Mouse (Mus musculus) NIH3T3 (cell line): ENCODE results near the gene Olfr461.
A peak's percentile ranks its signal among the peaks of the same experiment; 100 is the strongest.
"Not testable (repeated sequence)": the region's sequence is repeated elsewhere in the genome, so short reads cannot be mapped to it uniquely, and the experiment has no call there.

Source experiments
- DNase-seq: peaks from one replicate; pipeline ENCODE4 v3.0.0-alpha.2; 2012; ENCODE audit warnings: low read depth

Olfr461 gene

DNA sequence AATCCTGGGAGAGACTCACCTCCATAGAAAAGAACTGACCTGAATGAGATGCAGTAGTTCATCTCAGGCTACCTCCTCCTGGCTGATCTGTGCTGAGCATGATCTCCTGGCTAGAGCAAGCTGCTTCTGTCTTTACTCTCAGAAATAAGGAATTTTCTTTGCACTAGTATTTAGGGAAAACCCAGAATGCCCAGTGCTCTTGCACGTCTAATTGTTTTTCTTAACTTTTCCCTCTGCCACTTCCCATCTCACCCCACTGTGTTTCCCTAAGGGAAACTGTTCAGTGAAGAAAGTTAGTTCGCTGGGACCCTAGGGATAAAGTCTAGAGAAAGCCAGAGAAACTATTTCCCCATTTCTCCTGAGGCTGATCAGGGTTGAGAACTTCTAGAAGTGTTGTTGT is at the start of gene Olfr461:
TSS of gene Olfr461 (minus strand) at position 101 of the 400 bp plus-strand sequence.
- DNase-seq, result no peak

GRCm38 (mm10) chr6:40598546-40598945 is 43.7 kb upstream of the Olfr461 start:
- not testable (repeated sequence) for DNase-seq

DNA sequence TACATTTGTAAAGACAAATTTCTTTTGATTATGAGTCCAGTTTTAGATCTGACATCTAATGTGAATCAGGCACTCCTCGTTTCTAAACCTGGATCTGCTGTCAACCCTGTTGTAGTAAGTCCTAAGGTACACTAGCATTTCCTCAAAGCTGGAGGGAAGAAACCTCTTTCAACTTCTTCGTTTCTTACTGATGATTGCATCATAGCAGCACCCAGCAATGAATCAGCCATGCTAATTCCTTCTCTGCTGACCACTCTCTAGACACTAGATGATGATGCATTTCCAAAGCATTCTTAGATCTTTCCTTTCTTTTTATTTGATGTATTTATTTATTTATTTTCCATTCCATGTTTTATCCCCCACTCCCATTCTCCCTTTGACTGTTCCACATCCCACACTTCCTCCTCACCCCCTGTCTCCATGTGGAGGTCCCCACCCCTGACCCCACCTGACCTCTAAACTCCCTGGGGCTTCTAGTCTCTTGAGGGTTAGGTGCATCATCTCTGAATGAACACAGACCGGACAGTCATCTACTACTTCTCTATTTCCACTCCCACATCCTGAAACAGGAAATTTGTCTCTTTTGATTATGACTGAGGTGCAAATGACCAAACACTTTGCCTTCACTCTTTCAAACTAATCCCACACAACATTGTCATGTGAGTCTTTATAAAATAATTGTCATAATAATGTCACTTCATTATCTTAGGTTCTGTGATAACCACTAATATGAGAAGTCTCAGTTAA is 40.1 kb upstream of the Olfr461 start:
- peak; percentile 8 for DNase-seq

DNA sequence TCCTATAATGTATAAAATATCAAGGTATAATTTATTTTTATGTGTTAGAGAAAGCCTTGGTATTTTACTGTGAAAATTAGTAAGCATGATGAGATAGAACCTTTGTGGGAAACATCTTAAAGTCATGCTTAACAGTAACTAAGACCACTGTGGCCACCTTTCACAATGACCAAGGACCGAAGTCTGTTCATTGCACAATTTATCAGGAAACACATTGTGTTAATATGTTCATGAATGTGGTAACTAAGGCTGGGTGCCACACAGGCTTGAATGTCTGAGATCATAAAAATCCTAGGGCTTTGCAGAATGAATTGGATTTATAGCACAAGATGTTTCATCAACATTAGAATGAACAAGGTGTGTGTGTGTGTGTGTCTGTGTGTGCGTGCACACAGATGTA is 33.5 kb upstream of the Olfr461 start:
- DNase-seq, result no peak

DNA sequence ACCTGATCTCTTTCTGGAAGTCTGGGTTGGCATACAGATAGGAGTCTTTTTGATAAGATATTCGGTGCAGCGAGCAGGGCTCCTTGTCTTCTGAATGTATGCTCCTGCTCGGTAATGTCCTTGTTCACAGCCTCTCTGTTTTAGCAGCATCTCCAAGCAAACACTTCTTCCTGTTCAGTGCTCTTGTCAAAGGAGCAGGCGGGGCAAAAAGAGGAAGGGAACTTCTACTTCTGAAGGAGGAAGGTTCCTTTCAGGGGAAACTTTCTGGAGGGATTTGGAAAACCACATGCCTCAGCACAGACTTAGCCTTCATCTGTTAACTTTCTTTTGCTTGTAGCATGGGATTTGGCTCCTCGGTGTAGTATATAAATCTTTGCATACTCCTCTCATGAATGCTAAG is 30.8 kb upstream of the Olfr461 start, which contains the start of gene Clec5a:
TSS of gene Clec5a (minus strand) at position 177 of the 400 bp plus-strand sequence.
- DNase-seq, result no peak

DNA sequence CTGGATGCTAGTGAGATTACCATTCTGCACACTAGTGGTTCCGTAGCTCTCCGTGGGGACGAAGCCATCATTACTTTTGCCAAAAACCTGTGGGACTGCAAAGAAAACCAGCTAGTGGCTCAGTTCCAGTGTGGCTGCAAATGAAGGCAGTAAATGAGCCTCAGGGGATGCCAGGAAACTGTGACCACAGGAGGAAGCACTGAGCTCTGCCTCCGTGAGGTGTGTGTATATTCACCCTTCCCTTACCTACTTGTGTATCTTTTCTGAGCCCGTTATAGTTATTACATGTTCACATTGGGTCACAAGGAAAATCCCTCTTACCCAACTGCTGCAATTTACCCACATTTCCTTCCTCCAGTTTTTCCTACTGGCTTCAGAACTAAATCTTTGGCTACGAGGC is 29.5 kb upstream of the Olfr461 start:
- DNase-seq, result no peak

GRCm38 (mm10) chr6:40576305-40576704 is 21.5 kb upstream of the Olfr461 start:
- no peak for DNase-seq

- no peak for DNase-seq
Observed at GRCm38 (mm10) chr6:40573618-40574017, 18.8 kb upstream of the Olfr461 start.

DNA sequence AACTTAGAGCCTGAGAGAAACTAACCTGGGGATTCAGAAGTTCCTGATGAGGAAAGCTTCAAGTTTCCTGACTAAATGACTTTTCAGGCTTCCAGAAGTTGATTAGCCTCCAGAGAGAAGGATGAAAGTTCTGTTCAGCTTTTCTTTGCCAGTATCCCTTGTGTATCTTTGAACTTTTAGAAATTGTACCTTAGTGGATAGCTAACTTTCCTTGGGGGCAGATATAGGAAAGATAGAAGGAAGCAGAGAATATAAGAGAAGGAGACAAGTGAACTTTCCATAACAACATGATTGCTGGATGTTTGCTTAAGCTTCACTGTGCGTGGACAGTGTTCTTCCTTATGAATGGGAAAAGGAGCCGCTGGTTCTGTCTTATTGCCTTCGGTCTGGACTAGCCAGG is 14.3 kb upstream of the Olfr461 start, which contains the start of gene Olfr460:
TSS of gene Olfr460 (plus strand) at position 301 of the 400 bp plus-strand sequence.
- DNase-seq, result no peak

DNA sequence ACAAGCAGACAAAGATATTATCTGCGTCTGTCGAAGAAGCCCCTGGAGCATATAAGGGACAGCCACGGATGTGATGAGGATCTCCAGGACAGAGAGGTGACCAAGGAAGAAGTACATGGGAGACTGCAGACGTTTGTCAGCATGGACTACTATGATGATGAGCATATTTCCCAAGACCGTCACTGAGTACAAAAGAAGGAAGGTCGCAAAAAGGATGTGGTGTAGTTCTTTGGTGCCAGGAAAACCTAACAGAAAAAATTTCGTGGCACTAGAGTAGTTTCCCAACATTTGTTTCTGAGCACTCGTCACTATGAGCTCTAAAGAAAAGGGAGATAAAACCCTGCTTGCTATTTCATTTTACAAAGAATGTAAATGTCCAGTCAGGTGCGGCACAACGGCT is 10.2 kb downstream of the Olfr461 start:
- DNase-seq, result no peak

- no peak for DNase-seq
Observed at GRCm38 (mm10) chr6:40519408-40519807, 35.4 kb downstream of the Olfr461 start, which contains the start of gene Prss37. TSS of gene Prss37 (minus strand) at chr6:40519508.

GRCm38 (mm10) chr6:40493229-40493628 is 61.6 kb downstream of the Olfr461 start, which contains the start of gene Tas2r108:
TSS of gene Tas2r108 (plus strand) at chr6:40493529.
- no peak for DNase-seq
